Mouse (Mus musculus): ENCODE measurements around the gene Ttc39a. TPM values are rescaled to one million over a fixed set of nuclear protein-coding genes. Genes with fewer than 3 reads are reported as not detected.

Ttc39a gene
- total RNA-seq (2023): 0.47 TPM in 1 of 4 replicates, not detected in the others

GRCm38 (mm10) chr4:109406486-109407175, at the start of gene Ttc39a:
TSS of gene Ttc39a (plus strand) at chr4:109406623.

GRCm38 (mm10) chr4:109484621-109485020, 78.2 kb downstream of the Ttc39a start, which contains the start of gene Rnf11:
TSS of gene Rnf11 (minus strand) at chr4:109484728.

Other genes starting within 250 kb of the Ttc39a start
- 162 to 169 TPM (median 168 TPM) in 4 replicates for gene Osbpl9, start 204.4 kb upstream of the Ttc39a start, total RNA-seq (2023)
- gene Calr4, start 172.1 kb upstream of the Ttc39a start, total RNA-seq (2023): not detected in 4 replicates
- 96.1 to 111 TPM (median 106 TPM) in 4 replicates for gene Eps15, start 126.4 kb upstream of the Ttc39a start, total RNA-seq (2023)
- gene Rnf11, start 78.1 kb downstream of the Ttc39a start, total RNA-seq (2023): 17.9 to 20.1 TPM (median 19.5 TPM) in 4 replicates
- not detected in 4 replicates for gene 4930522H14Rik, start 124.7 kb downstream of the Ttc39a start, total RNA-seq (2023)